Comparison of ENCODE assay signal across 25 mouse cellular contexts in the genomic region with DNA sequence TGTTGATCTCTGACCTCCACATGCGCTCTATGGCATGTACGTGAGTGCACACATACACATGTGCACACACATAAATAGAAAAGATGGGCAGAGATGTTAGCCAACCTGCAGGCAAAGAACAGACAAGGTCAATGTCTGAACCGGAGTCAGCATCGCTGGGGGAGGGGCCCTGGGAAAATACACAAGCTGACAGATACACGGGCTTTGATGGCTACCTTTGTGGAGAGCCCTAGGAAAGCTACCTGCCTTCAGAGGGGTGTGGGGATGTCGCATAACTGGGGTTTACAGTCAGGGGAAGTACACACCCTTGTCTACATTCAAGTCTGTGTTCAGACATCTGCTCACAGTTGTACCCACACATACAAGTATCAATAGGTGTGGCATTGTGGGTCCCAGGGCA. TPM values are rescaled to one million over a fixed set of nuclear protein-coding genes. Genes with fewer than 3 reads are reported as not detected.
DNase-seq lines count a peak whose midpoint lies in the region; ATAC-seq and TF ChIP-seq lines count a peak whose summit lies in the region.
"Had no signal": no experiment of that assay in that cellular context is flagged by ENCODE, and none has a peak within 500 bp of the region (broad histone marks: within the 10 kb centered on the region; RNA-seq: fewer than 3 reads in every experiment).

No protein-coding gene starts in this region.

- no peaks in the 10 kb centered on the region for H3K27me3 ChIP-seq in thymus, adult 2 months (ENCODE audit: control insufficient read depth, insufficient read depth, low read length)
- H3K27me3 ChIP-seq in midbrain, postnatal 0 days (ENCODE audit: insufficient read depth, low read length): no peaks in the 10 kb centered on the region
- H3K27me3 ChIP-seq: embryonic facial prominence, embryonic 13.5 days; forebrain, embryonic 12.5 days; forebrain, embryonic 15.5 days; hindbrain, embryonic 12.5 days; hindbrain, embryonic 15.5 days had no signal

- H3K27ac ChIP-seq in layer of hippocampus, adult 2 months: peak overlapping the region; percentile 81; the same call in 1 of the 2 replicates
- H3K27ac ChIP-seq in thymus, adult 2 months (ENCODE audit: control insufficient read depth, insufficient read depth, low read length): peak overlapping the region; percentile 35
- H3K27ac ChIP-seq in midbrain, postnatal 0 days (ENCODE audit: low read depth, low read length): no peak overlapping the region
- H3K27ac ChIP-seq: embryonic facial prominence, embryonic 10.5 days; embryonic facial prominence, embryonic 13.5 days; forebrain, embryonic 12.5 days; forebrain, embryonic 15.5 days; hindbrain, embryonic 12.5 days; hindbrain, embryonic 15.5 days had no signal

- H3K4me3 ChIP-seq in layer of hippocampus, adult 2 months: no peak overlapping the region
- no peak overlapping the region for H3K4me3 ChIP-seq in thymus, adult 2 months (ENCODE audit: control insufficient read depth, insufficient read depth, low read length)
- H3K4me3 ChIP-seq in midbrain, postnatal 0 days (ENCODE audit: low read depth, low read length): no peak overlapping the region
- H3K4me3 ChIP-seq: embryonic facial prominence, embryonic 10.5 days; embryonic facial prominence, embryonic 13.5 days; erythroblast, embryonic 14.5 days; forebrain, embryonic 12.5 days; forebrain, embryonic 15.5 days; heart, adult 2 months; hindbrain, embryonic 12.5 days; hindbrain, embryonic 15.5 days had no signal

- no peaks in the 10 kb centered on the region for H3K9me3 ChIP-seq in midbrain, postnatal 0 days (ENCODE audit: low read length)
- H3K9me3 ChIP-seq: embryonic facial prominence, embryonic 10.5 days; embryonic facial prominence, embryonic 13.5 days; forebrain, embryonic 12.5 days; forebrain, embryonic 15.5 days; hindbrain, embryonic 12.5 days; hindbrain, embryonic 15.5 days had no signal

- ATAC-seq in CD4-positive, CD25-positive, alpha-beta regulatory T cell, adult 4 months: peak; percentile 28
- no peak for ATAC-seq in megakaryocyte, adult 5-6 weeks (ENCODE audit: poor library complexity, severe bottlenecking)
- no peak for ATAC-seq in midbrain, postnatal 0 days (ENCODE audit: low FRiP score)
- ATAC-seq: forebrain, embryonic 15.5 days had no signal

- no peak overlapping the region for H3K9ac ChIP-seq in midbrain, postnatal 0 days (replicated peaks; ENCODE audit: low read length, poor library complexity, severe bottlenecking)
- H3K9ac ChIP-seq: embryonic facial prominence, embryonic 13.5 days; forebrain, embryonic 12.5 days; forebrain, embryonic 15.5 days; hindbrain, embryonic 12.5 days; hindbrain, embryonic 15.5 days had no signal

- peaks cover 5% of the 10 kb centered on the region for H3K36me3 ChIP-seq in thymus, adult 2 months (ENCODE audit: control insufficient read depth, insufficient read depth, low read length)
- H3K36me3 ChIP-seq in midbrain, postnatal 0 days (ENCODE audit: insufficient read depth, low read length): peaks cover 28% of the 10 kb centered on the region

- peaks cover 30% of the 10 kb centered on the region for H3K4me1 ChIP-seq in thymus, adult 2 months (replicated peaks; ENCODE audit: control insufficient read depth, insufficient read depth, low read length)
- peaks cover 8% of the 10 kb centered on the region; the same call in 1 of the 2 replicates for H3K4me1 ChIP-seq in midbrain, postnatal 0 days (ENCODE audit: insufficient read depth, low read length)

- no peak for DNase-seq in layer of hippocampus, adult 2 months (ENCODE audit: low spot score in 2 of 2)
- no peak for DNase-seq in layer of hippocampus, adult 11-12 months (ENCODE audit: low spot score)
- no peak for DNase-seq in thymus, adult 2 months
- no peak for DNase-seq in thymus, postnatal 10 days (ENCODE audit: low spot score in 2 of 2)
- DNase-seq in midbrain, postnatal 0 days (ENCODE audit: low spot score): no peak
- DNase-seq: adrenal gland, adult 8-10 months; adrenal gland, postnatal 25 days; B cell, adult 2 months; cerebellum, adult 11-12 months; cerebellum, adult 8-10 months; cerebellum, postnatal 10 days; cerebellum, postnatal 36 days; embryo, embryonic 11 days; gastrocnemius, postnatal 25 days; heart, adult 2 months had no signal

- TF ChIP-seq POLR2A in thymus, adult 2 months (IDR thresholded peaks at IDR 0.05; ENCODE audit: control insufficient read depth, extremely low read depth, insufficient read depth, low read length, poor library complexity): no peak

- 93% methylated on average over 6 of the region's 6 CpGs for WGBS in thymus, adult 2 months
- WGBS in midbrain, postnatal 0 days: 91% methylated on average over 6 of the region's 6 CpGs

- no peak overlapping the region for H3K4me2 ChIP-seq in midbrain, postnatal 0 days (ENCODE audit: low read depth, low read length, poor library complexity, severe bottlenecking)
- H3K4me2 ChIP-seq: embryonic facial prominence, embryonic 13.5 days; forebrain, embryonic 12.5 days; forebrain, embryonic 15.5 days; heart, embryonic 11.5 days; hindbrain, embryonic 12.5 days; hindbrain, embryonic 15.5 days had no signal

- no peak for TF ChIP-seq CTCF in layer of hippocampus, adult 2 months (conservative IDR thresholded peaks at IDR 0.05)
- no peak for TF ChIP-seq CTCF in thymus, adult 2 months (IDR thresholded peaks at IDR 0.05; ENCODE audit: borderline replicate concordance, control insufficient read depth, extremely low read depth, insufficient read depth, low read length, poor library complexity)
- TF ChIP-seq CTCF in midbrain, postnatal 0 days (IDR thresholded peaks at IDR 0.05): no peak

RNA-seq across cellular contexts. Expression of a gene that starts 10.3 kb away (rescaled TPM):
- total RNA-seq in layer of hippocampus, adult 2 months (2021): 100 to 1,000 TPM; 187 to 201 TPM
- polyA plus RNA-seq in thymus, adult 2 months (2012; rRNA removed): 139 and 177 TPM in 2 replicates
- polyA plus RNA-seq in CD4-positive, CD25-positive, alpha-beta regulatory T cell, adult 4 months (2017; shearing (Covaris generic)): 1 to 10 TPM; 4.9 to 6.7 TPM
- total RNA-seq in megakaryocyte, adult 5-6 weeks (2015): 42.4 and 46.0 TPM in 2 replicates
- 8.0 and 11.6 TPM in 2 replicates for total RNA-seq in megakaryocyte, adult 5-6 weeks (2017)
- 196 and 204 TPM in 2 replicates for total RNA-seq in midbrain, postnatal 0 days (2014; rRNA removed)
- 52.0 and 56.6 TPM in 2 replicates for polyA plus RNA-seq in midbrain, postnatal 0 days (2015; fragmentation: Nextera tagmentation; extraction: Ambion mirVana)

RNA-seq across cellular contexts. Expression of a gene that starts 31.4 kb away (rescaled TPM):
- 10 to 100 TPM; 23.9 to 24.8 TPM for total RNA-seq in layer of hippocampus, adult 2 months (2021)
- 141 and 171 TPM in 2 replicates for polyA plus RNA-seq in thymus, adult 2 months (2012; rRNA removed)
- 10 to 100 TPM; 24.2 to 26.2 TPM for polyA plus RNA-seq in CD4-positive, CD25-positive, alpha-beta regulatory T cell, adult 4 months (2017; shearing (Covaris generic))
- total RNA-seq in megakaryocyte, adult 5-6 weeks (2015): 21.3 and 23.2 TPM in 2 replicates
- total RNA-seq in megakaryocyte, adult 5-6 weeks (2017): 48.0 and 54.2 TPM in 2 replicates
- 55.6 and 56.6 TPM in 2 replicates for total RNA-seq in midbrain, postnatal 0 days (2014; rRNA removed)
- polyA plus RNA-seq in midbrain, postnatal 0 days (2015; fragmentation: Nextera tagmentation; extraction: Ambion mirVana): 20.1 and 22.5 TPM in 2 replicates
